Mouse (Mus musculus) hindbrain, embryonic 14.5 days (tissue): ENCODE results near the gene App. TPM values are rescaled to one million over a fixed set of nuclear protein-coding genes. Genes with fewer than 3 reads are reported as not detected.
A peak's percentile ranks its signal among the peaks of the same experiment; 100 is the strongest.

Source experiments
- ATAC-seq: fragments of 200-750 bp; cut with Nextera tagmentation; 2 replicates; pipeline ENCODE4 v1.8.0; 2017; ENCODE audit warnings: moderate number of reproducible peaks, mild to moderate bottlenecking, moderate TSS enrichment, moderate library complexity; ENCODE audit not compliant: low FRiP score
- DNase-seq: peaks from one replicate; pipeline ENCODE4 v3.0.0-alpha.2; 2015; ENCODE audit warnings: low spot score
- H3K27ac ChIP-seq: fragments of 300-500 bp; sonication (generic); 2 replicates; pipeline ENCODE4 v1.5.1; 2014; ENCODE audit warnings: mild to moderate bottlenecking, moderate library complexity
- H3K27me3 ChIP-seq: fragments of 300-500 bp; sonication (generic); 2 replicates; pipeline ENCODE4 v1.6.1; 2014; ENCODE audit warnings: mild to moderate bottlenecking, low read length, mixed read lengths; ENCODE audit not compliant: control insufficient read depth, insufficient read depth
- H3K36me3 ChIP-seq: fragments of 300-500 bp; sonication (generic); replicated peaks from 2 replicates; pipeline ENCODE4 v1.6.1; 2014; ENCODE audit not compliant: control insufficient read depth, insufficient read depth
- H3K4me1 ChIP-seq: fragments of 300-500 bp; sonication (generic); replicated peaks from 2 replicates; pipeline ENCODE4 v1.6.1; 2014; ENCODE audit warnings: antibody characterized with exemption, low read length, mixed read lengths; ENCODE audit not compliant: control insufficient read depth, insufficient read depth
- H3K4me2 ChIP-seq: fragments of 300-500 bp; sonication (generic); replicated peaks from 2 replicates; pipeline ENCODE4 v1.6.1; 2014; ENCODE audit warnings: mild to moderate bottlenecking, moderate library complexity
- H3K4me3 ChIP-seq: fragments of 300-500 bp; sonication (generic); replicated peaks from 2 replicates; pipeline ENCODE4 v1.5.1; 2014; ENCODE audit warnings: mild to moderate bottlenecking, low read length
- H3K9ac ChIP-seq: fragments of 300-500 bp; sonication (generic); 2 replicates; pipeline ENCODE4 v1.6.1; 2014
- H3K9me3 ChIP-seq: fragments of 300-500 bp; sonication (generic); 2 replicates; pipeline ENCODE4 v1.6.1; 2016; ENCODE audit warnings: low read length; ENCODE audit not compliant: control insufficient read depth
- WGBS: fragments of 180-500 bp; shearing (Covaris S2); extraction: QIAGEN DNeasy Blood & Tissue Kit; methylation state at CpG from one replicate; pipeline ENCODE4 v1.1.7; 2014; 5-methylcytosine and 5-hydroxymethylcytosine counted together
- polyA plus RNA-seq: library from polyadenylated mRNA; unstranded; fragments of >200 nt; fragmentation: Nextera tagmentation; extraction: Ambion mirVana; gene quantifications from 2 replicates; pipeline ENCODE4 v1.2.1, GENCODE M21; 2014

The App gene
- polyA plus RNA-seq, 1 experiment from 2014 or later, result 430 TPM

- no peak for DNase-seq
- no peak overlapping the region for H3K4me3 ChIP-seq
- 72% methylated on average over 3 of the region's 3 CpGs for WGBS
These were observed 176.0 kb downstream of the App start for GRCm38 (mm10) chr16:84997551-84997950.

DNA sequence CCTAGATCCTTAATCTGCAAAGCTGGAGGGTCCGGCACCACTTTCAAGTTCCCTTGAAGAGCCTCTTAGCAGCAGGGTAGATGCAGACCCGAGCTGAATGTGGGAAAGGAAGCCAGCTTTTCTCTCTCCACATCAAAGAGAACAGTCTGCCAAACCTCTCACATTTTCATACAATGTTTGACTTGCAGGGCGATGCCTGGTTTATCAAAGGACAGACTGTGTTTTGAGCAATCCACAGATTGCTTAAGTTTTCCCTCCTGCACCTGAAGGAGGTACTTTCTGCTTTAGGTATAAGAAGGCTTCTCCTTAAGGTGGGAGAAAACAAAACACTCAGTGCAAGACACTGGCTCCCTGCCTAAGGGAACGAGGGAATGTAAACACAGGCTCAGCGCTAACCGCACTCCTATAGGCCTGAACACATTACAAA is 178.1 kb downstream of the App start:
- 74% methylated on average over 6 of the region's 6 CpGs for WGBS
- no peak overlapping the region for H3K4me2 ChIP-seq
- H3K36me3 ChIP-seq, result peaks cover 58% of the 10 kb centered on the region
- DNase-seq, result no peak
- no peak for ATAC-seq
- no peak overlapping the region for H3K9ac ChIP-seq
- H3K27me3 ChIP-seq, result no peaks in the 10 kb centered on the region
- no peak overlapping the region; the same call in 1 of the 2 replicates for H3K27ac ChIP-seq
- H3K9me3 ChIP-seq, result no peaks in the 10 kb centered on the region
- H3K4me3 ChIP-seq, result no peak overlapping the region
- no peaks in the 10 kb centered on the region for H3K4me1 ChIP-seq

More at GRCm38 (mm10) chr16:84997551-84997950, 176.0 kb downstream of the App start:
- ATAC-seq, result no peak
- H3K9ac ChIP-seq, result no peak overlapping the region
- H3K4me2 ChIP-seq, result no peak overlapping the region
- no peaks in the 10 kb centered on the region for H3K4me1 ChIP-seq
- peaks cover 61% of the 10 kb centered on the region for H3K36me3 ChIP-seq
- H3K27ac ChIP-seq, result no peak overlapping the region
- no peaks in the 10 kb centered on the region for H3K9me3 ChIP-seq
- H3K27me3 ChIP-seq, result no peaks in the 10 kb centered on the region

DNA sequence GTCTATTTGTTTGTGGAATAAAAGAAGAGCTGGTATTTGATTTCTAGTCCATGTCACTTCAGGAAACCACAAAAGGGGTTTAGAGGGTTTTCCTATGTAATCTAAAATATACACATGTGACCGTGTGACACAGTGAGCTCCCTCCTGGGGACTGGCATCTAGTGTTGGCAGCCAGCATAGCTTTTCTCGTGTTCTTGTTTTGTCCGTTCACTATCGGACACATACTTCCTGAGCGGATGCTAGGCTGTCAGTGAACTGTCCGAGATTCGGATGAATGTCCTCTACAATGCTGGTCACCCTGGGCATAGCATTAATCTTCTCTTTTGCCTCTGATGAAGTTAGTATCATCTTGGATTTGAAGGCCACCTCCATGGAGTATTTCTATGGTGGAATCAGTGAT is 180.7 kb downstream of the App start:
- H3K36me3 ChIP-seq, result peaks cover 40% of the 10 kb centered on the region
- DNase-seq (no peak), ATAC-seq (no peak)
- H3K4me2 ChIP-seq, result no peak overlapping the region
- H3K9me3 ChIP-seq, result no peaks in the 10 kb centered on the region
- no peaks in the 10 kb centered on the region for H3K27me3 ChIP-seq
- H3K4me1 ChIP-seq, result no peaks in the 10 kb centered on the region
- no peak overlapping the region for H3K4me3 ChIP-seq
- no peak overlapping the region for H3K27ac ChIP-seq
- 93% methylated on average over 7 of the region's 7 CpGs for WGBS
- no peak overlapping the region for H3K9ac ChIP-seq

DNA sequence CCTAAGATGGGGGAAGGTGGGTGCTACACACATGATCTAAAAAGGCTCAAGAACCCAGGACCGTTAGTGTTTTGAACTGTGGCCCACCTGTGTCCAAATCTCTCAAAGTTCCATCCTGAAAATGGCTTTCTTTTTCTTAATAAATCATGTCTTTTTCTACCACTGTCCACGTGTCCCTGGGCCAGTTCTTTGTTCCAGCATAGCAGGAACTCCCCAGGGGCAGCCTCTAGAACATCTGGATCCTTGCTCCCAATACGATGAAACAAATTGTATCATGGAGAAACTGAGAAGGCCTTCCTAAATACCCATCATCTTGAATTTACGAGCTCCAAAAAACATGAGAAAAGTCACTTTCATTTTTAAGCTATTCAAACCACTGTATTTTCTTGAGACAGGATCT is 182.6 kb downstream of the App start:
- 76% methylated on average over 4 of the region's 4 CpGs for WGBS
- no peaks in the 10 kb centered on the region for H3K4me1 ChIP-seq

DNA sequence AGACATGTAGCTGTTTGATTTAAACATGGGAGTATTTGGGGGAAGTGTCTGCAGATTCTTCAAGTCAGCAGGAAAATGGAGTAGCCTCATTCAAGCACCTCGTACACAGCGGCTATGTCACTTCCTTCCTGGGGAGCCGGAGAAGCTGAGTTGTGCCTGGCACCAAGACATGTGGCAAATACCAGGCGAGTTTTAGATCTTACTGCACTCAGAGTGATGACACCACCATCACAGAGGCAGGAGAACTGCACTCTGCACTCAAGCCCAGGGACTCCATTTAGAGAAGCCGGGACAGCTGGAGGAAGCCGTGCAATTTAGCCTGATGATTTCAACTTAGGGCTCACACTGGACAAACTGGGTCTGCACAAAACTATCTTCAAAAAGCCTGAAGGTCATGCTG is 183.6 kb downstream of the App start:
- 73% methylated on average over 6 of the region's 6 CpGs for WGBS
- Histone ChIP-seq H3K27ac (no peak overlapping the region; the same call in 1 of the 2 replicates), H3K4me1 (no peaks in the 10 kb centered on the region), H3K4me3 (no peak overlapping the region), H3K9me3 (no peaks in the 10 kb centered on the region), H3K27me3 (no peaks in the 10 kb centered on the region), H3K9ac (no peak overlapping the region), H3K36me3 (peaks cover 32% of the 10 kb centered on the region), H3K4me2 (no peak overlapping the region)
- DNase-seq (no peak), ATAC-seq (no peak)

More for the DNA sequence above, 182.6 kb downstream of the App start:
- Histone ChIP-seq H3K9ac (no peak overlapping the region), H3K27ac (no peak overlapping the region), H3K4me3 (no peak overlapping the region), H3K36me3 (peaks cover 39% of the 10 kb centered on the region), H3K27me3 (no peaks in the 10 kb centered on the region), H3K9me3 (no peaks in the 10 kb centered on the region), H3K4me2 (no peak overlapping the region)
- ATAC-seq, result no peak
- no peak for DNase-seq

DNA sequence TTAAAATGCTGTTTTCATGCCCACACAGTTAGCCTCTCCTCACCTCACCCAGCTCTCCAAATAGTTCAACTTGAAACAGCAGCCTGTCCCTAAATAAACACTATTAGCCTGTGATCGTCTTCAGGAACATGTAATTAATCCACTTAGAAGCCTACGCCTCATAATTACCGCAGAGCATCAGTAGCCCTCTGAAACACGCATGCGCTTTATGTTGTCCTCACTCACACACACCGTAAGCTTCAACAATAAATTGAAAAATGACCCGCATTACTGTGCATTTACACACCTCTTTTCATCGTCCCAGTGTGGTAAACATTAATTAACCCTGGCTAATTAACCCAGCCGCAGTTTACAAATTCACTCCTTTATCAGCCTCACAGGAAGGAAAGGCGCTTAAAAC is 184.1 kb downstream of the App start:
- no peak overlapping the region for H3K4me3 ChIP-seq
- H3K9me3 ChIP-seq, result no peaks in the 10 kb centered on the region
- H3K4me1 ChIP-seq, result no peaks in the 10 kb centered on the region
- 63% methylated on average over 10 of the region's 10 CpGs for WGBS
- no peaks in the 10 kb centered on the region for H3K27me3 ChIP-seq
- no peak for DNase-seq
- no peak overlapping the region for H3K9ac ChIP-seq
- H3K4me2 ChIP-seq, result no peak overlapping the region
- peak; percentile 61 for ATAC-seq
- H3K36me3 ChIP-seq, result peaks cover 32% of the 10 kb centered on the region
- H3K27ac ChIP-seq, result no peak overlapping the region

GRCm38 (mm10) chr16:84987724-84988287 is 185.8 kb downstream of the App start:
- no peak overlapping the region for H3K27ac ChIP-seq
- no peak overlapping the region for H3K4me3 ChIP-seq
- H3K9me3 ChIP-seq, result no peaks in the 10 kb centered on the region
- H3K4me2 ChIP-seq, result no peak overlapping the region
- no peaks in the 10 kb centered on the region; the same call in 1 of the 2 replicates for H3K4me1 ChIP-seq
- H3K27me3 ChIP-seq, result no peaks in the 10 kb centered on the region
- no peak overlapping the region for H3K9ac ChIP-seq
- DNase-seq (no peak), ATAC-seq (peak; percentile 64; the same call in 1 of the 2 replicates)
- H3K36me3 ChIP-seq, result peaks cover 21% of the 10 kb centered on the region
- WGBS, result 53% methylated on average over 8 of the region's 8 CpGs

- Histone ChIP-seq H3K27me3 (no peaks in the 10 kb centered on the region), H3K36me3 (0 out of 2 replicates have a peak, but pooled peaks cover 10% of the 10 kb centered on the region), H3K4me3 (no peak overlapping the region), H3K4me2 (no peak overlapping the region), H3K9ac (no peak overlapping the region), H3K27ac (no peak overlapping the region), H3K9me3 (no peaks in the 10 kb centered on the region), H3K4me1 (no peaks in the 10 kb centered on the region; the same call in 1 of the 2 replicates)
- ATAC-seq (no peak), DNase-seq (no peak)
- 84% methylated on average over 11 of the region's 11 CpGs for whole genome bisulfite sequencing
These were observed 187.4 kb downstream of the App start for GRCm38 (mm10) chr16:84986016-84986631.

GRCm38 (mm10) chr16:84985340-84985739 is 188.2 kb downstream of the App start:
- ATAC-seq, result no peak
- Histone ChIP-seq H3K27ac (no peak overlapping the region), H3K4me2 (no peak overlapping the region), H3K36me3 (0 out of 2 replicates have a peak, but pooled peaks cover 6% of the 10 kb centered on the region), H3K9ac (no peak overlapping the region), H3K27me3 (no peaks in the 10 kb centered on the region), H3K9me3 (no peaks in the 10 kb centered on the region), H3K4me1 (no peaks in the 10 kb centered on the region; the same call in 1 of the 2 replicates), H3K4me3 (no peak overlapping the region)
- DNase-seq, result no peak
- 97% methylated on average over 3 of the region's 3 CpGs for WGBS
